In genomic region chr8:92855171-92855894, GRCm38 (mm10) we compare ENCODE assay signal across 8 mouse cellular contexts. TPM values are rescaled to one million over a fixed set of nuclear protein-coding genes. Genes with fewer than 3 reads are reported as not detected.
DNase-seq lines count a peak whose midpoint lies in the region; ATAC-seq and TF ChIP-seq lines count a peak whose summit lies in the region.

Lpcat2 (plus strand) TSS chr8:92855339.

- TF ChIP-seq CTCF in E14TG2a.4 (conservative IDR thresholded peaks at IDR 0.05; ENCODE audit: low read length), result no peak
- no peak for TF ChIP-seq CTCF in liver, postnatal 0 days (IDR thresholded peaks at IDR 0.05; ENCODE audit: low read depth)

- ATAC-seq in forebrain, embryonic 16.5 days, result peak; percentile 70
- peak; percentile 59; the same call in 1 of the 2 replicates for ATAC-seq in liver, postnatal 0 days
- peak; percentile 80 for ATAC-seq in neural tube, embryonic 12.5 days (ENCODE audit: low FRiP score, low read depth)
- ATAC-seq in stomach, embryonic 16.5 days (ENCODE audit: insufficient read depth, low FRiP score), result peak; percentile 74

- under 1% methylated on average over 50 of the region's 50 CpGs for WGBS in forebrain, embryonic 16.5 days
- 2% methylated on average over 50 of the region's 50 CpGs for WGBS in large intestine, adult 2 months
- 1% methylated on average over 48 of the region's 50 CpGs for WGBS in liver, postnatal 0 days (ENCODE audit: insufficient replicate concordance)
- under 1% methylated on average over 50 of the region's 50 CpGs for WGBS in neural tube, embryonic 12.5 days
- WGBS in stomach, embryonic 16.5 days, result 1% methylated on average over 50 of the region's 50 CpGs

- peaks cover 33% of the 10 kb centered on the region for H3K27me3 ChIP-seq in E14TG2a.4 (ENCODE audit: insufficient read depth, low read length)
- H3K27me3 ChIP-seq in forebrain, embryonic 16.5 days (replicated peaks; ENCODE audit: control insufficient read depth, insufficient read depth, low read length), result peaks cover 2% of the 10 kb centered on the region; the same call in 1 of the 2 replicates
- 0 out of 2 replicates have a peak, but pooled peaks cover 9% of the 10 kb centered on the region for H3K27me3 ChIP-seq in liver, postnatal 0 days (ENCODE audit: insufficient read depth, low read length)
- H3K27me3 ChIP-seq in neural tube, embryonic 12.5 days (replicated peaks), result peaks cover 18% of the 10 kb centered on the region
- H3K27me3 ChIP-seq in stomach, embryonic 16.5 days (ENCODE audit: control insufficient read depth, insufficient read depth, low read length), result no peaks in the 10 kb centered on the region; the same call in 1 of the 2 replicates

- no peaks in the 10 kb centered on the region for H3K9me3 ChIP-seq in E14TG2a.4 (ENCODE audit: low read length)
- H3K9me3 ChIP-seq in forebrain, embryonic 16.5 days (ENCODE audit: control insufficient read depth, low read length), result no peaks in the 10 kb centered on the region
- no peaks in the 10 kb centered on the region for H3K9me3 ChIP-seq in liver, postnatal 0 days (ENCODE audit: low read length)
- H3K9me3 ChIP-seq in neural tube, embryonic 12.5 days, result no peaks in the 10 kb centered on the region
- H3K9me3 ChIP-seq in stomach, embryonic 16.5 days (replicated peaks; ENCODE audit: control insufficient read depth, low read length), result no peaks in the 10 kb centered on the region

- peak; percentile 35 for DNase-seq in c-Kit-positive CD71-positive TER-119-negative erythroid progenitor cells, embryonic 14.5 days (ENCODE audit: low read depth)
- peak; percentile 15 for DNase-seq in heart, postnatal 25 days (ENCODE audit: low spot score)
- DNase-seq in large intestine, adult 2 months (ENCODE audit: low read depth, low spot score), result peak; percentile 88
- DNase-seq in liver, postnatal 0 days, result peak; percentile 76

- H3K36me3 ChIP-seq in E14TG2a.4 (ENCODE audit: insufficient read depth, low read length), result no peaks in the 10 kb centered on the region
- no peaks in the 10 kb centered on the region for H3K36me3 ChIP-seq in forebrain, embryonic 16.5 days (ENCODE audit: control insufficient read depth, insufficient read depth)
- H3K36me3 ChIP-seq in liver, postnatal 0 days (replicated peaks; ENCODE audit: insufficient read depth, low read length), result no peaks in the 10 kb centered on the region
- no peaks in the 10 kb centered on the region for H3K36me3 ChIP-seq in neural tube, embryonic 12.5 days
- H3K36me3 ChIP-seq in stomach, embryonic 16.5 days (ENCODE audit: control insufficient read depth, insufficient read depth, low read length), result no peaks in the 10 kb centered on the region

- H3K9ac ChIP-seq in forebrain, embryonic 16.5 days (replicated peaks; ENCODE audit: low read depth, low read length), result peak within 1 kb of the TSS; percentile 63
- peak within 1 kb of the TSS; percentile 61 for H3K9ac ChIP-seq in liver, postnatal 0 days (replicated peaks)
- peak within 1 kb of the TSS; percentile 64 for H3K9ac ChIP-seq in neural tube, embryonic 12.5 days
- peak within 1 kb of the TSS; percentile 83 for H3K9ac ChIP-seq in stomach, embryonic 16.5 days (ENCODE audit: low read length)

- intact Hi-C loops in heart, postnatal 25 days (cut with DNase I), result no loop called here

- H3K27ac ChIP-seq in forebrain, embryonic 16.5 days (ENCODE audit: low read length), result no peak within 1 kb of the TSS
- H3K27ac ChIP-seq in liver, postnatal 0 days (ENCODE audit: low read depth), result peak within 1 kb of the TSS; percentile 64
- no peak within 1 kb of the TSS for H3K27ac ChIP-seq in neural tube, embryonic 12.5 days
- 0 out of 2 replicates have a peak within 1 kb of the TSS, but pooled peaks have one; percentile 15 for H3K27ac ChIP-seq in stomach, embryonic 16.5 days (ENCODE audit: low read length)

- H3K4me2 ChIP-seq in forebrain, embryonic 16.5 days (ENCODE audit: low read length), result peak within 1 kb of the TSS; percentile 69
- peak within 1 kb of the TSS; percentile 84 for H3K4me2 ChIP-seq in liver, postnatal 0 days (ENCODE audit: low read depth, low read length)
- peak within 1 kb of the TSS; percentile 81 for H3K4me2 ChIP-seq in neural tube, embryonic 12.5 days (replicated peaks)
- H3K4me2 ChIP-seq in stomach, embryonic 16.5 days (ENCODE audit: low read depth, low read length), result peak within 1 kb of the TSS; percentile 68

- peak within 1 kb of the TSS; percentile 88 for H3K4me3 ChIP-seq in E14TG2a.4 (replicated peaks; ENCODE audit: low read length)
- H3K4me3 ChIP-seq in forebrain, embryonic 16.5 days (replicated peaks; ENCODE audit: low read length), result peak within 1 kb of the TSS; percentile 53
- H3K4me3 ChIP-seq in liver, postnatal 0 days (ENCODE audit: low read depth, low read length), result peak within 1 kb of the TSS; percentile 61
- H3K4me3 ChIP-seq in neural tube, embryonic 12.5 days, result peak within 1 kb of the TSS; percentile 54
- H3K4me3 ChIP-seq in stomach, embryonic 16.5 days (replicated peaks; ENCODE audit: low read length), result peak within 1 kb of the TSS; percentile 73

- no peak for TF ChIP-seq EP300 in liver, postnatal 0 days (IDR thresholded peaks at IDR 0.05; ENCODE audit: low read depth)

- H3K4me1 ChIP-seq in E14TG2a.4 (replicated peaks; ENCODE audit: low read depth, low read length), result peaks cover 10% of the 10 kb centered on the region
- 0 out of 2 replicates have a peak, but pooled peaks cover 4% of the 10 kb centered on the region for H3K4me1 ChIP-seq in forebrain, embryonic 16.5 days (replicated peaks; ENCODE audit: control insufficient read depth, insufficient read depth, low read length)
- peaks cover 2% of the 10 kb centered on the region; the same call in 1 of the 2 replicates for H3K4me1 ChIP-seq in liver, postnatal 0 days (ENCODE audit: insufficient read depth)
- no peaks in the 10 kb centered on the region for H3K4me1 ChIP-seq in neural tube, embryonic 12.5 days
- H3K4me1 ChIP-seq in stomach, embryonic 16.5 days (ENCODE audit: control insufficient read depth, insufficient read depth, low read length), result peaks cover 22% of the 10 kb centered on the region

RNA-seq across cellular contexts. Expression of gene Lpcat2, which starts in this region (rescaled TPM):
- 5.5 and 7.3 TPM in 2 replicates for polyA plus RNA-seq in forebrain, embryonic 16.5 days (2015; fragmentation: Nextera tagmentation; extraction: Ambion mirVana)
- 1 to 10 TPM; 1.0 to 1.6 TPM for total RNA-seq in heart, postnatal 25 days (2021)
- polyA plus RNA-seq in large intestine, adult 2 months (2012; rRNA removed), result 2.8 and 3.5 TPM in 2 replicates
- 8.6 and 9.0 TPM in 2 replicates for polyA plus RNA-seq in liver, postnatal 0 days (2015; fragmentation: Nextera tagmentation; extraction: Ambion mirVana)
- 7.8 and 8.4 TPM in 2 replicates for polyA plus RNA-seq in neural tube, embryonic 12.5 days (2016; fragmentation: Nextera tagmentation; extraction: Ambion mirVana)
- 12.2 and 13.2 TPM in 2 replicates for polyA plus RNA-seq in stomach, embryonic 16.5 days (2015; fragmentation: Nextera tagmentation; extraction: Ambion mirVana)

Comparison
In these comparisons a context has a peak if more than half of its experiments do, and no peak if none do; other contexts are left out.
1. DNase-seq: peak in every context shown above with its lines; median percentile 88 in large intestine, adult 2 months; 76 in liver, postnatal 0 days; 35 in c-Kit-positive CD71-positive TER-119-negative erythroid progenitor cells, embryonic 14.5 days; 15 in heart, postnatal 25 days.
2. H3K27ac ChIP-seq: peak in liver, postnatal 0 days (single experiment) and stomach, embryonic 16.5 days (single experiment); none in forebrain, embryonic 16.5 days (single experiment) and neural tube, embryonic 12.5 days (single experiment).
3. Peak in every context shown above with its lines, with median percentiles within 50 percentile points of each other: H3K4me3 ChIP-seq, ATAC-seq, H3K4me2 ChIP-seq and H3K9ac ChIP-seq.